Mouse (Mus musculus): Measurements from ENCODE around the gene Supt20. TPM values are rescaled to one million over a fixed set of nuclear protein-coding genes. Genes with fewer than 3 reads are reported as not detected.

Supt20 gene
- polyA plus RNA-seq (2015; fragmentation: Illumina TruSeq; extraction: RNeasy Lipid Tissue Mini Kit (QIAGEN cat#74804); ENCODE audit: insufficient read depth, low read depth, low replicate concordance) = 15.9 TPM

DNA sequence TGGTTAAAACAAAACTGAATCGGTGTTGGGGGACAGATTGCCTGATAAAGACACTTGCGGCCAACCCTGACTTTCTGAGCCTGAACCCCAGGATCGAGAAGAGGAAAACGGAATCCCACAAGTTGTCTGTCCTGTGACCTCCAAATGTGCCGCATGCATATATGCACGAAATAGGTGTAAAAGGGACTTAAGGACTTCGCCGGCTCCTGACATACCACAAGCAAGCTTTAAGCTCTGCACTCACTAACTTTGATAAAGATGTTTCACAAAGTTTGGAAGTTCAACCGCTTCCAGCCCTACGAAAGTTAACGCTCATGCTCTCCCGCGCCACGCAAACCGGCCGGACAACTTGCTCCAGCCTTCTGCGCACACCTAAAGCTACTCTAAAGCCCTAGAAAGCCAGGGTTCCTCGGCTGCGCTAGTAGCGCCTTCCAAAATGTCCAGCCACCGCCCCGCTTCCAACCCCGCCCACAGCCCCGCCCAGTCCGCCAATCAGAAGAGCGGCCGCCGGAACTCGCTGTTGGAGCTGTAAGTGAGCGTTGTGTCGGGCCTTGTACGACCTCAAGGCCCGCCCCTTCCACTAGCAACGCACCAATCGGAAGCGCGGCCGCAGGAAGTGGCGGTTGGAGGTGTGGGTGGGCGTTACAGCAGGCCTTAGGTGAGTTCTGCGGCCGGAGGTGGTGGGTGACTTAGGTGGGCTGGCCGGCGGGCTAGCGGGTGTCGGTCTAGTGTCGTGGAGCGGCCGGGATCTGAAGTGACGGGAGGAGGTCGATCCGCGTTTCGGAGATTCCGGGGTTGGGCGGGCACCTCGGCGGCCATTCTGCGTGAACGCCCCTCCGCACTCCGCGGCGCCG lies at the start of gene Supt20:
Supt20 (plus strand) TSS at position 606 of the 854 bp plus-strand sequence.

DNA sequence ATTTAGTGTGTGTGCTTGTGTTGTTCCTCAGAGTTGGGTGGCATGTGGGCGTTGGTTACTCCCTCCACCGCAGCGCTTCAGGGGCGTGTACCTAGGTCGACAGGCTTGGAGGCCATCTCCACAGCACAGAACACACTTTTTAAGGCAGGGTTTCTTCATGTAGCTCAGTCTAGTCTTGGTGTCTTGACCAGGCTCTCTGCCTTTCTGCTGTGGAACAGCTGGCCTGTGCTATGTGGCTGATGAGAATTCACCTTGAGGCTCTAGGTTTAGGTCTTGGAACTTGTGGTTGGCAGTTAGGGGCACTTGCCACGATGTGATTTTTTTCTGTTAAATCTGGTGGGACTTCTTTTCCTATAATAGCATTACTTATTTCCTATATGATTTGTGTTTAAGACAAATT lies 21.6 kb downstream of the Supt20 start, which contains the start of gene Gm21958:
Gm21958 (minus strand) TSS at position 101 of the 400 bp plus-strand sequence.

DNA sequence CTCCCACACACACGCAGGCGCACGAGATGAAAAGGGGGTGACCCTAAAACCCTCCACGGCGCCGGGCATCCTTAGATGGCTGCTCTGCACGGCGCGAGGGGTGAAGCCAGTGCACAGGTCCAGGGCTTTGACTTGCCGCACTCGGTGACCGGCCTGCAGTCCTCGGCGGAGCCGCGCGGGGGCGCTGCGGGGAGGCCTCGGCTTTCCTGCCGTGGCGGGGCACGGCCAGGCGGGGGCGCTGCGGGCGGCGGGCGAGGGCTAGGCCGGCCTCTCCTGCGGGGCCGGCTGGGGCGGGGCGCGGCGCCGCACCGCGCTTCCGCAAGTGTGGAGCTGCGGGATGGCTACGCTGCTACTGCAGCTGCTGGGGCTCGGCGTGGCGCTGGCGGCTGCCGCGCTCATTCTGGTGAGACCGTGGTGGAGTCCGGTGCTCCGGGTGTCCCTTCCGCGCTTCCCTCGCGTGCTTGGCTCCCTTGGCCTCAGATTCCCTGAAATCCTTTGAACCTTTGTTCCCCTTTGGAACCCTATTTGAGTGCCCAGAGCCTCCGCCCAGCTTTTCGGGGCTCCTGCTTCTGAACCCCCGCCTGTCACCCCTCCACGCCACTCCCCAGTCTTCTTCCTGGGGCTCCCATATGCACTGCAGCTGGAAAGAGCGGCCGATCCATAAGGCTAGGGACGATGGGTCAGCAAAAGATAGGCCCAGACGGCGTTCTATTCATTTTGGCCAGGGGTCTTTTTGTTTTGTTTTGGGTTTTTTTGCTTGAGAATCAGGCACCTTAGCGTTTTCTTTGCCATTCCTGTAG lies 42.8 kb downstream of the Supt20 start, which contains the start of the genes Exosc8 and Alg5:
Exosc8 (minus strand) TSS at position 147 of the 800 bp plus-strand sequence.
Alg5 (plus strand) TSS at position 293 of the 800 bp plus-strand sequence.

DNA sequence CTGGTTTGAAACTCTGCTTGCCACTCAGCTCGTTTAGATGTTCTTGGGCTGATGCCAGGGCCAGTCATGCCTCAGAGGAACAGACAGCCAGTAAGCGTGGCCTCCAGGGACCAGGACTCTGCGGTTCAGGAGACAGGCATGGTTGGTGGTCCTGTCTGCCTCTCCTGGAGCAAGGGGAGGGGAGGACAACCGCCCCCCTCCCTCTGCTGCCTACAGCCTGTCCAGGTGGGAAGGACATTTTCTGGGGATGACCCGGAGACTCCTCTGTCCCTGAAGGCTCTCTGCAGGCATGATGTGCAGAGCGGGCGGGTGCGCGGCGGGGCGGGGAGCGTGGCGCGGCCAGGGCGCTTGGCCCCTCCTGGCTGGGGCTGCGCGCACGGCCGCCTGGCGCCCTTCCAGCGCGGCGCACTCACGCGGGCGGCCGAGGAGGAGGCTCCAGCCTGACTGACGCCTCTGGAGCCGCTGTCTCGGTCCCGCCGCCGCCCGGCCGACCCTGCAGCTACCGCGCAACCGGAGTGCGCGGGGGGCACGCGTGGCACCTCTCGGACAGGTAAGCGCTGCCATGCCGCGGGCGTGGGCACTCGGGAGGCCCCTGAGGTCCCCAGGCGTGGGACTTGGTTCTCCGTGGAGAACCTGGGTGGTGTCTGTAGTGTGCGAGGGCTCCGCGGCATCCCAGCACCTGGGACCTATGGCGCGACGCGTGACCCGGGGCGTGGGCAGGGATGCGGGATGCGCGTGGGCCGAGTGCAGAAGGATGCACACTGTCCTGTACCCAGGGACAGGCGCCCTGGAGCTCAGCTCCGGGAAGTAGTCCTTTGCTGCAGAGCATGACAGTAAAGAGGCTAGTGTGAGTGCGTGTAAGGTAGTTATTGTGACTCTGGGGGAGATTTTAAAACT lies 62.8 kb downstream of the Supt20 start, which contains the start of gene Smad9:
Smad9 (plus strand) TSS at position 438 of the 897 bp plus-strand sequence.

Other genes with a start within 250 kb of the Supt20 start
- not detected for gene Gm21958, start 21.5 kb downstream of the Supt20 start, polyA plus RNA-seq (2015; fragmentation: Illumina TruSeq; extraction: RNeasy Lipid Tissue Mini Kit (QIAGEN cat#74804); ENCODE audit: insufficient read depth, low read depth, low replicate concordance)
- gene Exosc8, start 42.6 kb downstream of the Supt20 start, polyA plus RNA-seq (2015; fragmentation: Illumina TruSeq; extraction: RNeasy Lipid Tissue Mini Kit (QIAGEN cat#74804); ENCODE audit: insufficient read depth, low read depth, low replicate concordance) = 7.9 TPM
- 14.3 TPM for gene Alg5, start 42.7 kb downstream of the Supt20 start, polyA plus RNA-seq (2015; fragmentation: Illumina TruSeq; extraction: RNeasy Lipid Tissue Mini Kit (QIAGEN cat#74804); ENCODE audit: insufficient read depth, low read depth, low replicate concordance)
- 0.18 TPM for gene Smad9, start 62.8 kb downstream of the Supt20 start, polyA plus RNA-seq (2015; fragmentation: Illumina TruSeq; extraction: RNeasy Lipid Tissue Mini Kit (QIAGEN cat#74804); ENCODE audit: insufficient read depth, low read depth, low replicate concordance)
- 5.7 TPM for gene Rfxap, start 115.0 kb downstream of the Supt20 start, polyA plus RNA-seq (2015; fragmentation: Illumina TruSeq; extraction: RNeasy Lipid Tissue Mini Kit (QIAGEN cat#74804); ENCODE audit: insufficient read depth, low read depth, low replicate concordance)
- not detected for gene Sertm1, start 223.1 kb downstream of the Supt20 start, polyA plus RNA-seq (2015; fragmentation: Illumina TruSeq; extraction: RNeasy Lipid Tissue Mini Kit (QIAGEN cat#74804); ENCODE audit: insufficient read depth, low read depth, low replicate concordance)

Measured in pancreas, adult 10 weeks (tissue).